Mouse (Mus musculus) liver, adult 2 months (tissue): ENCODE results near the gene Sla2. TPM values are rescaled to one million over a fixed set of nuclear protein-coding genes. Genes with fewer than 3 reads are reported as not detected.

Experiments
- DNase-seq: peaks from one replicate; pipeline ENCODE4 v3.0.0-alpha.2; 2011; ENCODE audit warnings: low read depth, low spot score; ENCODE audit errors: extremely low read depth
- H3K27ac ChIP-seq: fragments of 200-500 bp; replicated peaks from 2 replicates; pipeline ENCODE4 v1.5.1; 2012; ENCODE audit warnings: low read depth, mild to moderate bottlenecking, control low read depth, inconsistent platforms, low read length; ENCODE audit not compliant: insufficient read depth
- H3K27me3 ChIP-seq: fragments of 200-500 bp; 2 replicates; pipeline ENCODE4 v1.6.1; 2012; ENCODE audit warnings: mild to moderate bottlenecking, moderate library complexity, low read length, inconsistent platforms; ENCODE audit not compliant: control insufficient read depth, insufficient read depth
- H3K36me3 ChIP-seq: fragments of 200-500 bp; 2 replicates; pipeline ENCODE4 v1.6.1; 2012; ENCODE audit warnings: low read length, inconsistent platforms; ENCODE audit not compliant: control insufficient read depth, insufficient read depth
- H3K4me1 ChIP-seq: fragments of 200-500 bp; 2 replicates; pipeline ENCODE4 v1.6.1; 2011; ENCODE audit warnings: low read length; ENCODE audit not compliant: control insufficient read depth, insufficient read depth
- H3K4me3 ChIP-seq: fragments of 200-500 bp; 2 replicates; pipeline ENCODE4 v1.5.1; 2011; ENCODE audit warnings: low read depth, mild to moderate bottlenecking, control low read depth, low read length, moderate library complexity; ENCODE audit not compliant: insufficient read depth
- H3K79me2 ChIP-seq: fragments of 200-500 bp; 2 replicates; pipeline ENCODE4 v1.6.1; 2012; ENCODE audit warnings: inconsistent platforms, mild to moderate bottlenecking, low read length, moderate library complexity; ENCODE audit not compliant: control insufficient read depth, insufficient read depth
- H3K9ac ChIP-seq: fragments of 200-500 bp; 2 replicates; pipeline ENCODE4 v1.6.1; 2012; ENCODE audit warnings: low read depth, mild to moderate bottlenecking, control low read depth, inconsistent platforms, low read length
- CTCF ChIP-seq: fragments of 200-500 bp; IDR thresholded peaks from 2 replicates; pipeline ENCODE4 v1.5.1; 2011; ENCODE audit warnings: low read depth, low read length, control low read depth
- POLR2A ChIP-seq: fragments of 200-500 bp; IDR thresholded peaks from 2 replicates; pipeline ENCODE4 v1.6.1; 2011; ENCODE audit warnings: low read length, control low read depth; ENCODE audit not compliant: insufficient read depth; ENCODE audit errors: extremely low read depth
- WGBS: fragments of 180-500 bp; shearing (Covaris S2); methylation state at CpG from one replicate; pipeline ENCODE4 v1.1.7; 2018; 5-methylcytosine and 5-hydroxymethylcytosine counted together
- polyA plus RNA-seq: library from polyadenylated mRNA; depleted of rRNA; stranded (reverse); fragments of >200 nt; gene quantifications from 2 replicates; pipeline ENCODE4 v1.2.3, GENCODE M21; 2012
- total RNA-seq: library from RNA; depleted of rRNA; stranded (reverse); fragments of >200 nt; gene quantifications from 2 replicates; pipeline ENCODE4 v1.2.3, GENCODE M21; 2014

Gene Sla2
- total and polyA plus RNA-seq, 2 experiments = 0.09 to 0.20 TPM

DNA sequence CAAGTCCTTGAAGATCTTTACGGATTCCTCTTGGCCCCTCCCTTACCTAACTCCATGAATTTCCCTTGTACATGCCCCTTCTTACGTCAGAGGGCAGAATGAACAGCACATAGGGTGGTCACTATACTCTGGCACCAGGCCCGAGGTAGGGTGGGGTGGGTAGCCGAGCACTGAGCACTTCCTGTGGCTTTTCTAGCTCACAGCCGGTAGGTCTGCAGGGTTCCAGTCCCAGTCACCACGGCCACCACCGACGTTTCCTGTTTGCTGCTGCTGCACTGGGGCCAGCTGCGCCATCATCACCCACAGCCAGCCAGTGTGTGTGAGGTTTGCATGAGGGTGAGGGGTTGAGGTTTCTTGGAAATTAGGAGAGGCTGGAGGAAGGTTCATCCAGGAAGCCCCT is 9.3 kb downstream of the Sla2 start:
- H3K9ac ChIP-seq = no peak overlapping the region
- H3K27ac ChIP-seq = no peak overlapping the region
- H3K27me3 ChIP-seq = no peaks in the 10 kb centered on the region
- peaks cover 13% of the 10 kb centered on the region for H3K36me3 ChIP-seq
- H3K79me2 ChIP-seq = no peaks in the 10 kb centered on the region
- no peak overlapping the region for H3K4me3 ChIP-seq
- 55% methylated on average over 9 of the region's 9 CpGs for WGBS
- H3K4me1 ChIP-seq = no peaks in the 10 kb centered on the region
- DNase-seq = no peak
- TF ChIP-seq CTCF (no peak), POLR2A (no peak)

DNA sequence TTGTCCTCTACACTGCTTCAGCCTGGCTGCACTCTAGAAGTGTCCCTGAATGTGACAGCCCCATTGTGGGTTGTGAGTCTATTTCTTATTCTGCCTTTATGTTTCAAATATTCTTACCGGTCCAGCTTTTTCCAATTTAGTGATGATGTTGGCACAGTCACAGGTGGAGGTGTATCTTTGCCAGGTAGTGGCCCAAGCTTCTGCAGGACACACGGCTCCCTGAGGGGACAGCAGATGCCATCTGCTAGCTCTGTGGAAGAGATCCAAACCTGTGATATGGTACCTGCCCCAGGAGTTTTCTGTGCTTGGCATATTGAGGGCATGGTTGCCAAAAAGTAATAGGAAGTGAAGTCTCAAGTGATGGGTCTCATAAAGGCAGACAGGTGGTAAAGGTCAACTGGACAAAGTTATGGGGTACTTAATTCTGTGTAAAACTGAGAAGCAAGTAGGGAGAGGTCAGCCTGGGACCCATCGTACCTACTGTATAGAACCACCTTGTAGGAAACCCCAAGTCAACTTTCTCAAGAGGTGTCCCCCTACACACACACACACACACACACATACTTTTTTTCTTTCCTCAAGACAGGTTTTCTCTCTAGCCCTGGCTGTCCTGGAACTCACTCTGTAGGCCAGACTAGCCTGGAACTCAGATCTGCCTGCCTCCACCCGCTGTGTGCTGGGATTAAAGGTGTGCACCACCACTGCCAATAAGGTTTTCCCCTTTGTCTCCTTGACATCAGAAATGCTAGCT is 12.1 kb downstream of the Sla2 start:
- H3K9ac ChIP-seq = no peak overlapping the region
- H3K36me3 ChIP-seq = peaks cover 34% of the 10 kb centered on the region
- H3K4me3 ChIP-seq = no peak overlapping the region
- peaks cover 10% of the 10 kb centered on the region for H3K79me2 ChIP-seq
- no peak overlapping the region for H3K27ac ChIP-seq
- peaks cover 8% of the 10 kb centered on the region for H3K4me1 ChIP-seq
- H3K27me3 ChIP-seq = no peaks in the 10 kb centered on the region
- TF ChIP-seq POLR2A (no peak), CTCF (no peak)
- DNase-seq = no peak
- WGBS = 83% methylated on average over 4 of the region's 4 CpGs

DNA sequence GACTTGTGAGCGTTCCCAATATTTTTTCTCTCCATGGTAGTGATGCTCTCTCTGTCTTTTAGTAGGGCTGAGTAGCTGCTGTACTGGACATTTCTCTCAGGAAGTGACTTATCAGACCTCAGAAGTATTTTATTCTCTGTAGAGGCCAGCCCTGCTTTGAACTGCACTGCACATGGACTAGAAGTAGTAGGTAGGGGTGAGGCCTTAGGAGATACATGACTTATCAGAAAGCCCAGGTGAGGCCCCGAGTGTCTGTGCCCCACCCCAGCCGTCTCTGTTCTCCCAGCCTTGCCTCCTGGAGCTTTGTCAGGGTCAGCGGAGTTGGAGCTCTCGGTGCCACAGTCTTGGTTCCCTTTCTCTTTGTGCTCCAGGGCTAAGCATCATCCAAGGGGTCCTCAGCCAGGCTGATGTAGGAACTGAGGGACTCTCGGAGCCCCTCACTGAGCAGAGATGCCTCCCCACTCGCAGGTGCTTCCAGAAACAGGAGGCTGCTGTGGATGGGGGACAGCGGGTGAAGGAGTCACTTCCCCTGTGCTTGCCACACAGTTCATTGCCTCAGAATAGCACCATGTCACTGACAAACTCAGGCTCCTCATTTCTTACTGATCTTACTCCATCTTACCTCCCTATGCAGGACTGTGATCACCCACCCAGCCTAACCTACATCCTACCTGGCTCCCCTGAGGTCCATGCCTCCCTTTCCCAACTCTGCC is 12.8 kb downstream of the Sla2 start:
- TF ChIP-seq CTCF (no peak), POLR2A (no peak)
- no peak for DNase-seq
- H3K4me3 ChIP-seq = no peak overlapping the region
- H3K79me2 ChIP-seq = peaks cover 17% of the 10 kb centered on the region
- no peak overlapping the region for H3K9ac ChIP-seq
- H3K27ac ChIP-seq = no peak overlapping the region
- peaks cover 15% of the 10 kb centered on the region for H3K4me1 ChIP-seq
- whole genome bisulfite sequencing = 93% methylated on average over 8 of the region's 8 CpGs
- H3K36me3 ChIP-seq = peaks cover 38% of the 10 kb centered on the region
- H3K27me3 ChIP-seq = no peaks in the 10 kb centered on the region

- WGBS = 35% methylated on average over 5 of the region's 5 CpGs
- Histone ChIP-seq H3K27me3 (no peaks in the 10 kb centered on the region), H3K9ac (no peak overlapping the region), H3K27ac (no peak overlapping the region), H3K4me3 (no peak overlapping the region), H3K36me3 (peaks cover 38% of the 10 kb centered on the region), H3K79me2 (peaks cover 18% of the 10 kb centered on the region), H3K4me1 (peaks cover 18% of the 10 kb centered on the region)
- peak; percentile 34 for DNase-seq
- TF ChIP-seq CTCF (peak; percentile 32; the same call in 1 of the 2 replicates), POLR2A (no peak)
Measured at GRCm38 (mm10) chr2:156873629-156874028, 13.4 kb downstream of the Sla2 start.

GRCm38 (mm10) chr2:156870519-156870918 is 16.5 kb downstream of the Sla2 start:
- Histone ChIP-seq H3K36me3 (peaks cover 55% of the 10 kb centered on the region), H3K79me2 (peaks cover 23% of the 10 kb centered on the region), H3K4me3 (no peak overlapping the region), H3K4me1 (peaks cover 32% of the 10 kb centered on the region), H3K27me3 (no peaks in the 10 kb centered on the region), H3K9ac (no peak overlapping the region), H3K27ac (no peak overlapping the region)
- TF ChIP-seq POLR2A (no peak), CTCF (no peak)
- peak; percentile 62 for DNase-seq
- WGBS = 21% methylated on average over 6 of the region's 6 CpGs

DNA sequence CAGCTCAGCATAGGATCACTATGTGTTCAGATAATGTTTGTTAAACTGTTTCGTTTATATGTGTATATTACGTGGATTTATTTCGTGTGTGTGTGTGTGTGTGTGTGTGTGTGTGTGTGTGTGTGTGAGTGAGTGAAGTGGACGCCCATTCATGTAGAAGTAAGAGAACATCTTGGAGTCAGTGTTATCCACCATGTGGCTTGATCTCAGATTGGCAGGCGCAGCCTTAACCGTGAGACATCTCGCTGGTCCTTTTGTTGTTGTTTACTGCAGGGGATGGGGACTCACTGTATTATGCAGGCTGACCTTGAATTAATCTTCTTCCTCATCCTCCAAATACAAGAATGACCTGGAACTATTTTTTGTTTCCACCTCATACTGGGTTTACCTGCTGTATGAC is 17.4 kb downstream of the Sla2 start:
- WGBS = 73% methylated on average over 7 of the region's 7 CpGs
- TF ChIP-seq POLR2A (no peak), CTCF (no peak)
- H3K27me3 ChIP-seq = no peaks in the 10 kb centered on the region
- H3K4me3 ChIP-seq = no peak overlapping the region
- peak overlapping the region; percentile 76 for H3K27ac ChIP-seq
- peaks cover 36% of the 10 kb centered on the region for H3K4me1 ChIP-seq
- peaks cover 29% of the 10 kb centered on the region for H3K79me2 ChIP-seq
- H3K36me3 ChIP-seq = peaks cover 61% of the 10 kb centered on the region
- peak overlapping the region; percentile 47 for H3K9ac ChIP-seq
- DNase-seq = no peak
